Mouse (Mus musculus) ES-E14 (cell line): ENCODE results near the gene Rnf144b. TPM values are rescaled to one million over a fixed set of nuclear protein-coding genes. Genes with fewer than 3 reads are reported as not detected.

Source experiments
- DNase-seq: peaks from one replicate; pipeline ENCODE4 v3.0.0-alpha.2; 2013; ENCODE audit warnings: low read depth, low spot score
- H3K27ac ChIP-seq: 2 replicates; pipeline ENCODE4 v1.5.1; 2012; ENCODE audit warnings: low read depth, mild to moderate bottlenecking, low read length, moderate library complexity, mixed read lengths; ENCODE audit not compliant: poor library complexity, insufficient read depth, severe bottlenecking
- H3K36me3 ChIP-seq: 2 replicates; pipeline ENCODE4 v1.6.1; 2012; ENCODE audit warnings: mild to moderate bottlenecking, low read length, moderate library complexity, mixed read lengths; ENCODE audit not compliant: control insufficient read depth, poor library complexity, insufficient read depth, severe bottlenecking
- H3K4me1 ChIP-seq, 2 experiments: fragments of 150-350 bp in 1 of 2; sonication (generic) in 1 of 2; 2 replicates each; pipeline ENCODE4 v1.6.1; 2012; ENCODE audit warnings: low read length in 2 of 2, mild to moderate bottlenecking in 1 of 2, mixed read lengths in 1 of 2; ENCODE audit not compliant: control insufficient read depth in 2 of 2, insufficient read depth in 2 of 2, poor library complexity in 1 of 2
- H3K4me3 ChIP-seq, 2 experiments: fragments of 150-350 bp in 1 of 2; sonication (generic) in 1 of 2; 2 replicates each; pipeline ENCODE4 v1.5.1; 2012; ENCODE audit warnings: low read length in 2 of 2, low read depth in 1 of 2, mild to moderate bottlenecking in 1 of 2, mixed read lengths in 1 of 2; ENCODE audit not compliant: insufficient read depth in 1 of 2, poor library complexity in 1 of 2, severe bottlenecking in 1 of 2
- H3K9ac ChIP-seq: 2 replicates; pipeline ENCODE4 v1.6.1; 2012; ENCODE audit warnings: low read depth, mild to moderate bottlenecking, low read length, mixed read lengths; ENCODE audit not compliant: poor library complexity, insufficient read depth, severe bottlenecking
- H3K9me3 ChIP-seq: fragments of 150-350 bp; sonication (generic); 2 replicates; pipeline ENCODE4 v1.6.1; 2012; ENCODE audit warnings: low read depth, mild to moderate bottlenecking, low read length; ENCODE audit not compliant: control insufficient read depth, insufficient read depth
- CHD2 ChIP-seq: IDR thresholded peaks from 2 replicates; pipeline ENCODE4 v1.6.1; 2014; ENCODE audit warnings: mild to moderate bottlenecking, low read depth, low read length, inconsistent platforms
- HCFC1 ChIP-seq: IDR thresholded peaks from 2 replicates; pipeline ENCODE4 v1.6.1; 2012; ENCODE audit warnings: low read length, inconsistent platforms, borderline replicate concordance; ENCODE audit not compliant: insufficient read depth
- MAFK ChIP-seq: IDR thresholded peaks from 2 replicates; pipeline ENCODE4 v1.6.1; 2014; ENCODE audit warnings: mild to moderate bottlenecking, low read depth, low read length, inconsistent platforms; ENCODE audit not compliant: insufficient read depth
- ZC3H11A ChIP-seq: IDR thresholded peaks from 2 replicates; pipeline ENCODE4 v1.6.1; 2012; ENCODE audit warnings: low read depth, mild to moderate bottlenecking, inconsistent platforms, low read length, borderline replicate concordance
- ZNF384 ChIP-seq: IDR thresholded peaks from 2 replicates; pipeline ENCODE4 v1.6.1; 2012; ENCODE audit warnings: low read depth, low read length, inconsistent platforms
- in situ Hi-C, 2 experiments: fragments of 600-800 bp; cut with MboI; formaldehyde crosslinking; loops; one replicate each; pipeline ENCODE4 v1.15.1; 2025; ENCODE audit warnings: low sequenced_read_pairs in 2 of 2, inconsistent platforms in 1 of 2; ENCODE audit not compliant: unreplicated experiment in 2 of 2
- total RNA-seq: library from RNA; depleted of rRNA; stranded (reverse); fragments of 300-350 nt; gene quantifications from 2 replicates; pipeline ENCODE4 v1.2.3, GENCODE M21; 2012

Rnf144b gene
- total RNA-seq, 1 experiment: 1.2 TPM

DNA sequence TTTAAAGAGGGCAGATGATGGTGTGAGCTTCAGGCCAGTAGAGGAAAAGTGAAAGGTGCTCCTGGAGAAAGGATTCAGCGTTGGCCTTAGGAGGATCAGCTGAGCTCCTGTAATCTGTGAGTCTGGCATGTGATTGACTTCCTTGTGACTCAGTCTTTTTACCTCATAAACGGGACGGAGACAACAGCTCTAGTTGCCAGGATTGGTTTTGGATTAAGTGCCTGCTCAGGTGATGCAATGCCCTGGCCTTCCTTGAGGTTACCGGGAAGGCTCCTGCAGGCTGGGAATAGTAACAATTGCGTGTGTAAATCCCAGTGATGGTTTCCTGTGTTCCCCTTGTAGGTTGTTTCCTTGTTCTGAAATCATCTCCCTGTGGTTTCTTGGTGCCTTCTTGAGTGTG is 39.5 kb downstream of the Rnf144b start:
- Histone ChIP-seq H3K9me3 (no peaks in the 10 kb centered on the region), H3K4me1 (no peaks in the 10 kb centered on the region), H3K9ac (no peak overlapping the region), H3K36me3 (no peaks in the 10 kb centered on the region; the same call in 1 of the 2 replicates), H3K4me3 (no peak overlapping the region), H3K27ac (no peak overlapping the region)
- no peak for DNase-seq
- in situ Hi-C loops: no loop called here
- TF ChIP-seq ZC3H11A (no peak), ZNF384 (no peak), CHD2 (no peak), HCFC1 (no peak), MAFK (no peak)

GRCm38 (mm10) chr13:47164732-47165131 is 42.3 kb downstream of the Rnf144b start:
- Histone ChIP-seq H3K36me3 (no peaks in the 10 kb centered on the region; the same call in 1 of the 2 replicates), H3K9me3 (no peaks in the 10 kb centered on the region), H3K27ac (no peak overlapping the region), H3K4me1 (peaks cover 0 to 5% of the 10 kb centered on the region in 2 experiments; a peak in 1 of 4 replicates), H3K4me3 (no peak overlapping the region), H3K9ac (no peak overlapping the region)
- in situ Hi-C loops: no loop called here
- TF ChIP-seq CHD2: no peak
- no peak for TF ChIP-seq ZNF384
- no peak for TF ChIP-seq ZC3H11A
- no peak for TF ChIP-seq HCFC1
- TF ChIP-seq MAFK: no peak
- DNase-seq: no peak

DNA sequence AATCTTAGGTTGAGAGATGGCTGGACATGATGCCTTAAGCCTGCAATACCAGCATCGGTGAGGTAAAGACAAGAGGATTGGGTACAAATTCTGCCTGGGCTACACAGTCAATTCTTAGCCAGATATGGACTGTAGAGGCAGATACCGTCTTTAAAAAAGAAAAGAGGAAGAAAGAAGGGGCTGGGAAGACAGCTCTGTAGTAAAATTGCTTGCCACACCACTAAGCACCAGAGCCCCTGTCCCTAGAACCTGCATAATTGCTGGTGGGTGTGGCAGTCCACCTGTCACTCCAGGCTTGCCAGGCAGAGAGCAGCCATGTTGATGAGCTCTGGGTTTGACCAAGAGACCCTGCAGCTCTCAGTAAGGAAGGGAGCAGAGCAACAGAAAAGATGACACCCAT is 42.8 kb downstream of the Rnf144b start:
- Histone ChIP-seq H3K9ac (no peak overlapping the region), H3K9me3 (no peaks in the 10 kb centered on the region), H3K4me1 (peaks cover 0 to 5% of the 10 kb centered on the region in 2 experiments; a peak in 1 of 4 replicates), H3K36me3 (no peaks in the 10 kb centered on the region; the same call in 1 of the 2 replicates), H3K4me3 (no peak overlapping the region), H3K27ac (no peak overlapping the region)
- DNase-seq: no peak
- TF ChIP-seq ZNF384 (no peak), MAFK (no peak), HCFC1 (no peak), ZC3H11A (no peak), CHD2 (no peak)
- in situ Hi-C loops: no loop called here

DNA sequence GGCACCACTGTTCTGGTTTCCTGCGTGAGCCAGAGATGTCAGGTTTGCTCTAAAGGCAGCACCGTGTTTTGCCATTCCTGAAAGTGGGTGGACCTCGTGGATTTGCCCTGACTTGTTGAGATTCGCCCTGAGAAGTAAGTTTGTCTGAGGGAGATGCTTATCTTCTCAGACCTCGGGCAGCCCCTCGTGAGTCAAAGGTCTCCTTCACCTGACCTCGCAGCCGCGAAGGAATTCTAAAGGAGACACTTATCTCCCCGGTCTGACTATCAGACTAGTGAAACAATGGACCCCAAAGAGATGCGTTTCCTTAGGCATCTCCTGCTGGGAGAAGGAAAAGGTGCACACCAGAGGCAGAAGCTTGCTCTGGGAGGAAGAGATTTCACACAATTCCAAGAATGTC is 46.0 kb downstream of the Rnf144b start:
- TF ChIP-seq ZNF384 (no peak), ZC3H11A (no peak), HCFC1 (no peak), CHD2 (no peak), MAFK (no peak)
- H3K4me3 ChIP-seq: no peak overlapping the region
- H3K9ac ChIP-seq: no peak overlapping the region
- peaks cover 0 to 5% of the 10 kb centered on the region in 2 experiments; a peak in 2 of 4 replicates for H3K4me1 ChIP-seq
- no peak overlapping the region for H3K27ac ChIP-seq
- no peaks in the 10 kb centered on the region for H3K9me3 ChIP-seq
- in situ Hi-C loops: no loop called here
- no peaks in the 10 kb centered on the region; the same call in 1 of the 2 replicates for H3K36me3 ChIP-seq
- DNase-seq: peak; percentile 13

DNA sequence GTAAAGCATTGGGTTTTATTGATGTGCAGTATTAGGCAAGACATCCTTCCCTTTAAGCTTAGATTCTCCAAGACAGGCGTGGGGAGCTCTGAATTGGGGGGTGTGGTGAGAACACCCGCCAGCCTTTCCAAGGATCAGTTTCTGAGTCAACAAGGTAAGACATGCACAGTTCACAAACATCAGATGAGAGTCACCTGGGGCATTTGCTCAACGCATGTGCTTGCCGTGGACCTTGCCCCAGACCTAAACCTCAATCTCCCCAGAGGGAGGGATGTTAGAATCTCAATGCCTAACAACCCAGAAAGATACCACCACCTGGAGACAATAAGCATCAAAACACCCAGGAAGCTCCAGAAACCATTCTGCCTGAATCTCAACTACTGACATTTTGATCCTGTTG is 47.6 kb downstream of the Rnf144b start:
- DNase-seq: no peak
- Histone ChIP-seq H3K9me3 (no peaks in the 10 kb centered on the region), H3K4me3 (no peak overlapping the region), H3K9ac (no peak overlapping the region), H3K4me1 (peaks cover 0 to 5% of the 10 kb centered on the region in 2 experiments; a peak in 2 of 4 replicates), H3K27ac (no peak overlapping the region), H3K36me3 (no peaks in the 10 kb centered on the region; the same call in 1 of the 2 replicates)
- in situ Hi-C loops: no loop called here
- TF ChIP-seq ZNF384 (no peak), HCFC1 (no peak)
